Mouse (Mus musculus) forebrain, postnatal 0 days (tissue): ENCODE results near the gene Tyms. TPM values are rescaled to one million over a fixed set of nuclear protein-coding genes. Genes with fewer than 3 reads are reported as not detected.

ENCODE experiments used
- ATAC-seq: fragments of 200-750 bp; cut with Nextera tagmentation; 2 replicates; pipeline ENCODE4 v1.8.0; 2017; ENCODE audit warnings: mild to moderate bottlenecking, moderate library complexity
- DNase-seq: peaks from one replicate; pipeline ENCODE4 v3.0.0-alpha.2; 2015
- H3K27ac ChIP-seq: fragments of 300-500 bp; sonication (generic); 2 replicates; pipeline ENCODE4 v1.5.1; 2014; ENCODE audit warnings: low read depth, mild to moderate bottlenecking, antibody characterized with exemption, low read length, moderate library complexity, mixed read lengths
- H3K27me3 ChIP-seq: fragments of 300-500 bp; sonication (generic); 2 replicates; pipeline ENCODE4 v1.6.1; 2014; ENCODE audit warnings: mild to moderate bottlenecking, low read length, mixed read lengths; ENCODE audit not compliant: insufficient read depth
- H3K36me3 ChIP-seq: fragments of 300-500 bp; sonication (generic); 2 replicates; pipeline ENCODE4 v1.6.1; 2014; ENCODE audit warnings: mild to moderate bottlenecking, moderate library complexity; ENCODE audit not compliant: insufficient read depth
- H3K4me1 ChIP-seq: fragments of 300-500 bp; sonication (generic); 2 replicates; pipeline ENCODE4 v1.6.1; 2014; ENCODE audit warnings: antibody characterized with exemption; ENCODE audit not compliant: insufficient read depth
- H3K4me2 ChIP-seq: fragments of 300-500 bp; sonication (generic); 2 replicates; pipeline ENCODE4 v1.6.1; 2014; ENCODE audit warnings: low read depth, mild to moderate bottlenecking, moderate library complexity
- H3K4me3 ChIP-seq: fragments of 300-500 bp; sonication (generic); 2 replicates; pipeline ENCODE4 v1.5.1; 2014; ENCODE audit warnings: low read depth, low read length, mixed read lengths
- H3K9ac ChIP-seq: fragments of 300-500 bp; sonication (generic); 2 replicates; pipeline ENCODE4 v1.6.1; 2014; ENCODE audit warnings: mild to moderate bottlenecking
- H3K9me3 ChIP-seq: fragments of 300-500 bp; sonication (generic); 2 replicates; pipeline ENCODE4 v1.6.1; 2016; ENCODE audit warnings: low read length
- CTCF ChIP-seq: sonication (generic); IDR thresholded peaks from 2 replicates; pipeline ENCODE4 v1.5.1; 2016; ENCODE audit warnings: antibody characterized with exemption, control low read depth, low read depth
- WGBS: fragments of 180-500 bp; shearing (Covaris S2); extraction: QIAGEN DNeasy Blood & Tissue Kit; methylation state at CpG from one replicate; pipeline ENCODE4 v1.1.7; 2014; 5-methylcytosine and 5-hydroxymethylcytosine counted together
- polyA plus RNA-seq: library from polyadenylated mRNA; unstranded; fragments of >200 nt; fragmentation: Nextera tagmentation; extraction: Ambion mirVana; gene quantifications from 2 replicates; pipeline ENCODE4 v1.2.1, GENCODE M21; 2015
- total RNA-seq: library from RNA; depleted of rRNA; stranded (reverse); fragments of >200 nt; gene quantifications from 2 replicates; pipeline ENCODE4 v1.2.3, GENCODE M21; 2014; rRNA removed

The Tyms gene
- total and polyA plus RNA-seq, 2 experiments from 2014 or later: 14.3 to 26.8 TPM

GRCm38 (mm10) chr5:30014580-30014979 is 58.8 kb downstream of the Tyms start:
- H3K27me3 ChIP-seq: no peaks in the 10 kb centered on the region
- 64% methylated on average over 2 of the region's 2 CpGs for WGBS
- DNase-seq: peak; percentile 7
- H3K36me3 ChIP-seq: no peaks in the 10 kb centered on the region
- ATAC-seq: no peak
- no peak overlapping the region for H3K4me2 ChIP-seq
- TF ChIP-seq CTCF: peak; percentile 53
- no peaks in the 10 kb centered on the region for H3K4me1 ChIP-seq
- no peak overlapping the region for H3K9ac ChIP-seq
- H3K9me3 ChIP-seq: no peaks in the 10 kb centered on the region
- no peak overlapping the region for H3K4me3 ChIP-seq
- H3K27ac ChIP-seq: no peak overlapping the region

GRCm38 (mm10) chr5:30012726-30013503 is 60.5 kb downstream of the Tyms start, which contains the start of gene Il6:
Gene Il6, plus strand, starts transcription at chr5:30013114.
- no peak within 1 kb of the TSS for H3K27ac ChIP-seq
- no peaks in the 10 kb centered on the region for H3K36me3 ChIP-seq
- no peak within 1 kb of the TSS for H3K9ac ChIP-seq
- ATAC-seq (peak; percentile 92), DNase-seq (peak; percentile 90)
- no peaks in the 10 kb centered on the region for H3K9me3 ChIP-seq
- no peak within 1 kb of the TSS for H3K4me3 ChIP-seq
- peak within 1 kb of the TSS; percentile 24; the same call in 1 of the 2 replicates for H3K4me2 ChIP-seq
- H3K4me1 ChIP-seq: no peaks in the 10 kb centered on the region
- TF ChIP-seq CTCF: peak; percentile 70
- WGBS: 42% methylated on average over 16 of the region's 16 CpGs
- H3K27me3 ChIP-seq: no peaks in the 10 kb centered on the region

Other genes starting within 250 kb of the Tyms start
- gene Il6, start 60.5 kb downstream of the Tyms start, total RNA-seq: not detected in 2 replicates
- not detected in 2 replicates for gene Il6, start 60.5 kb downstream of the Tyms start, polyA plus RNA-seq
- 10.4 and 10.5 TPM in 2 replicates for gene Garem2, start 31.5 kb upstream of the Tyms start, total RNA-seq
- gene Garem2, start 31.5 kb upstream of the Tyms start, polyA plus RNA-seq: 5.5 and 7.2 TPM in 2 replicates
- 1.0 and 2.0 TPM in 2 replicates for gene 3110082J24Rik, start 32.5 kb upstream of the Tyms start, total RNA-seq
- gene 3110082J24Rik, start 32.5 kb upstream of the Tyms start, polyA plus RNA-seq: 2.0 and 2.5 TPM in 2 replicates
- gene Hadha, start 81.5 kb upstream of the Tyms start, total RNA-seq: 50.3 and 57.9 TPM in 2 replicates
- gene Hadha, start 81.5 kb upstream of the Tyms start, polyA plus RNA-seq: 45.9 and 56.1 TPM in 2 replicates
- 54.4 and 59.3 TPM in 2 replicates for gene Hadhb, start 81.6 kb upstream of the Tyms start, total RNA-seq
- 43.2 and 46.2 TPM in 2 replicates for gene Hadhb, start 81.6 kb upstream of the Tyms start, polyA plus RNA-seq
- gene Adgrf3, start 132.1 kb upstream of the Tyms start, total RNA-seq: not detected in 2 replicates
- gene Adgrf3, start 132.1 kb upstream of the Tyms start, polyA plus RNA-seq: not detected in 2 replicates
- 53.8 and 59.6 TPM in 2 replicates for gene Selenoi, start 159.0 kb upstream of the Tyms start, total RNA-seq
- gene Selenoi, start 159.0 kb upstream of the Tyms start, polyA plus RNA-seq: 15.9 and 21.1 TPM in 2 replicates
- 12.7 and 16.9 TPM in 2 replicates for gene Drc1, start 207.8 kb upstream of the Tyms start, total RNA-seq
- gene Drc1, start 207.8 kb upstream of the Tyms start, polyA plus RNA-seq: 9.5 and 14.7 TPM in 2 replicates